Mouse (Mus musculus) frontal cortex, postnatal 36 days (tissue): Measurements from ENCODE around the gene Enpp5.

Source experiments
- DNase-seq, 2 experiments: peaks; one replicate each; pipeline ENCODE4 v3.0.0; 2022; ENCODE audit warnings: low spot score in 2 of 2

Enpp5 gene

GRCm38 (mm10) chr17:44078631-44079350 lies at the start of gene Enpp5:
Gene Enpp5, plus strand, starts transcription at chr17:44078813.
- peak; percentile 89 to 94 for DNase-seq

GRCm38 (mm10) chr17:44029616-44030015 lies 49.0 kb upstream of the Enpp5 start:
- DNase-seq, result no peak

GRCm38 (mm10) chr17:44030776-44031587 lies 47.6 kb upstream of the Enpp5 start:
- DNase-seq, result peak; percentile 12 to 48

GRCm38 (mm10) chr17:44035005-44035404 lies 43.6 kb upstream of the Enpp5 start:
- no peak for DNase-seq

GRCm38 (mm10) chr17:44038656-44039055 lies 40.0 kb upstream of the Enpp5 start:
- DNase-seq, result peak; percentile 36 to 71

- DNase-seq, result no peak
Observed at GRCm38 (mm10) chr17:44040449-44040848, 38.2 kb upstream of the Enpp5 start.

- no peak for DNase-seq
Observed at GRCm38 (mm10) chr17:44042301-44042700, 36.3 kb upstream of the Enpp5 start.

- DNase-seq, result no peak
Observed at GRCm38 (mm10) chr17:44042861-44043260, 35.8 kb upstream of the Enpp5 start.

GRCm38 (mm10) chr17:44053427-44053826 lies 25.2 kb upstream of the Enpp5 start:
- no peak for DNase-seq

GRCm38 (mm10) chr17:44057123-44057522 lies 21.5 kb upstream of the Enpp5 start:
- DNase-seq, result no peak

GRCm38 (mm10) chr17:44058145-44058544 lies 20.5 kb upstream of the Enpp5 start:
- no peak for DNase-seq

GRCm38 (mm10) chr17:44060781-44061180 lies 17.8 kb upstream of the Enpp5 start:
- no peak for DNase-seq

- no peak for DNase-seq
Observed at GRCm38 (mm10) chr17:44061289-44061890, 17.2 kb upstream of the Enpp5 start.

GRCm38 (mm10) chr17:44068876-44069275 lies 9.7 kb upstream of the Enpp5 start:
- no peak for DNase-seq

GRCm38 (mm10) chr17:44071680-44072079 lies 6.9 kb upstream of the Enpp5 start:
- no peak for DNase-seq

- no peak for DNase-seq
Observed at GRCm38 (mm10) chr17:44075601-44076000, 3.0 kb upstream of the Enpp5 start.

- peak in 1 of 2 experiments; percentile 25 for DNase-seq
Observed at GRCm38 (mm10) chr17:44076051-44076680, 2.4 kb upstream of the Enpp5 start.

- DNase-seq, result no peak
Observed at GRCm38 (mm10) chr17:44077146-44077842, 1.3 kb upstream of the Enpp5 start.

- DNase-seq, result no peak
Observed at GRCm38 (mm10) chr17:44077843-44078160, 811 bp upstream of the Enpp5 start.

- DNase-seq, result no peak
Observed at GRCm38 (mm10) chr17:44083156-44083555, 4.5 kb downstream of the Enpp5 start.

GRCm38 (mm10) chr17:44088226-44088625 lies 9.6 kb downstream of the Enpp5 start:
- no peak for DNase-seq

GRCm38 (mm10) chr17:44090916-44091315 lies 12.3 kb downstream of the Enpp5 start:
- no peak for DNase-seq
